Mouse (Mus musculus) olfactory bulb, adult 2 months (tissue): Measurements from ENCODE around the gene Phb.

Experiments
- CTCF ChIP-seq: fragments of 200-500 bp; IDR thresholded peaks from 2 replicates; pipeline ENCODE4 v1.5.1; 2012; ENCODE audit warnings: low read depth, mild to moderate bottlenecking, low read length, moderate library complexity; ENCODE audit not compliant: insufficient read depth
- POLR2A ChIP-seq: fragments of 200-500 bp; IDR thresholded peaks from 2 replicates; pipeline ENCODE4 v1.6.1; 2012; ENCODE audit warnings: mild to moderate bottlenecking, low read depth, low read length, moderate library complexity; ENCODE audit not compliant: insufficient read depth

GRCm38 (mm10) chr11:95726156-95726555, 59.4 kb downstream of the Phb start:
- TF ChIP-seq CTCF, result no peak
- TF ChIP-seq POLR2A, result no peak
